Mouse (Mus musculus): ENCODE measurements around the gene Guca2a. TPM values are rescaled to one million over a fixed set of nuclear protein-coding genes. Genes with fewer than 3 reads are reported as not detected.
A peak's percentile ranks its signal among the peaks of the same experiment; 100 is the strongest.
"Not testable (repeated sequence)": the region's sequence is repeated elsewhere in the genome, so short reads cannot be mapped to it uniquely, and the experiment has no call there.

Guca2a gene
- total RNA-seq (2014; fragmentation: Nextera tagmentation) = not detected in 2 replicates
- not detected in 2 replicates for total RNA-seq (2017)

DNA sequence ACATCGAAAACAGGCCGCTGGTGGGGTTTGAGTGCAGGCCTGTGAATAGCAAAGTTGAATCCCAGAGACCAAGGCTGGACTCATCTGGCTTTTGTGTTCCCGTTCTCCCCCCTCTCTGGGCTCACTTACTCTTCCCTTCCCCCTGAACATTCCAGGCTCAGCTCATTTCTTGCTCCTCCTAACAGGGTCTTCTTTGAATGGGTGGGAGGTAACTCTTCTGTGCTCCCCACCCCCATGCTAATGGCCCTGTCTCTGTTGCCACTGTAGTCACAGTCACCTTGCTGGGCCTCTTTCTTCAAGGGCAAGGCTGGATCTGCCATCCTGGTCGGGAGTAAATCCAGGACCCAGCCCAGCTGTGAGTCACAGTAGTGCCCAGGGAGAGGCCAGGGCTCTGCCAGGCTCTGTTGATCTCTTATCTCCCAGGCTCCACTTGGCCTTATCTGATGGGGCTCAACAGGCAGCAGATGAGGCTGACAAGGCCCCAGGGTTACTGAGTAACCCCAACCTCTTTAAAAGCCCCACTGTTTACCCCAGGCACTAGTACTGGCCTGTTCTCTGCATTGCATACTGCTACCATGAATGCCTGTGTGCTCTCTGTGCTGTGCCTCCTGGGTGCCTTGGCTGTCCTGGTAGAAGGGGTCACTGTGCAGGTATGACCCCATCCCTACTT, at the start of gene Guca2a:
Gene Guca2a, plus strand, starts transcription at position 529 of the 670 bp plus-strand sequence.
- no peak for ATAC-seq (replicated peaks; ENCODE audit: low FRiP score, low TSS enrichment, poor library complexity, severe bottlenecking)

DNA sequence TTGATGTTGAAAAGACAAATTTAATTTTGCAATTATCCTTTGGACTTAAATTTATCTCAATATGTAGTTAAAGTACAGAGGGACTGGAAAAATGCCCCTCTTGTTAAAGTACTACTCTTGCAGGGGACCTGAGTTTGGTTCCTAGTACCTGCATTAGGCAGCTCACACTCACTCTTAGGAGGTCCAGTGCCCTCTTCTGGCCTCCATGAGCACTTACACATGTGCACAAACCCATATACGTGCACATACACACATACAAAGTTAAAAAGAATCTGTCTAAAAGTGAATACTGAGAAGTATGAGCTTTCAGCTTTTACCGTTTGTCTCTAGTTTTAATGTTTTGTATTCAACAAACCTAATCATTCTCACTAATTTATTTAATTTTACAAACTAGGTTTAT, 49.5 kb upstream of the Guca2a start:
- no peak for ATAC-seq (replicated peaks; ENCODE audit: low FRiP score, low TSS enrichment, poor library complexity, severe bottlenecking)

DNA sequence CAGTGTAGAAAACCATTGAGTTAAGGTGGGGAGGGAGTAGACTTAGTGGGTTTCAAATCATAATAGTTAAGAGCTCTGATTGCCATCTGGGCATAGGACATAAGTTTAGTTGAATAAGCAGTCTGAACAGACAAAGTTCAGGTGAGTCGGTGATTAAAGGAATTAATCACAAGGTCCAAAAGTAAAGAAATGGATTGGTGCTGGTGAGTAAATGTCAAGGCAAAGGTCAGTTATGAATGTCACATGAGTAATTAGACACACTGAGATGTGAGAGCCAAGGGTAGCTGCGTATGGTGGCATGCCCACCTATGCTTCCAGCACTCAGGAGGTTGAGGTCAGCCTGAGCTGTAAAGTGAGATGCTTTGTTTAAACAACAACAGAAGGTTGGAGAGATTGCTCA, 48.1 kb upstream of the Guca2a start:
- ATAC-seq (replicated peaks; ENCODE audit: low FRiP score, low TSS enrichment, poor library complexity, severe bottlenecking) = no peak

DNA sequence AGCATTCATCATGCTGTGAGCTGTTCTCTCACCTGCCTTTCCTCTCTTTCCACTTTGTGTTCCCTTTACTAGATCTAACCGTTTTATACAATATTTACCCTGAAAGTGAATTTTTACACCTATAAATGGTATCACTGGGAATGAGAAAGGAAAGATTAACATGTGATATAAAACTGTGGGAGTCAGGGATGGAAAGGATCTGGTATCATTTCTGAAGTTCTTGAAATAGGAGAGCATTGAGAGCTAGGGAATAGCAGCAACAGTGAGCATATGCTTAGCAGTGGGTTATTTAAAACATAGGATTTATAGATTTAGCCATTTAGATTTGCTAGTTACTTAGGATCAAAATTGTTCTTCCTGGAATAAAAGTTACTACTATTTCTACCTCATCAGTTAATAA, 47.5 kb upstream of the Guca2a start:
- ATAC-seq (replicated peaks; ENCODE audit: low FRiP score, low TSS enrichment, poor library complexity, severe bottlenecking) = no peak

DNA sequence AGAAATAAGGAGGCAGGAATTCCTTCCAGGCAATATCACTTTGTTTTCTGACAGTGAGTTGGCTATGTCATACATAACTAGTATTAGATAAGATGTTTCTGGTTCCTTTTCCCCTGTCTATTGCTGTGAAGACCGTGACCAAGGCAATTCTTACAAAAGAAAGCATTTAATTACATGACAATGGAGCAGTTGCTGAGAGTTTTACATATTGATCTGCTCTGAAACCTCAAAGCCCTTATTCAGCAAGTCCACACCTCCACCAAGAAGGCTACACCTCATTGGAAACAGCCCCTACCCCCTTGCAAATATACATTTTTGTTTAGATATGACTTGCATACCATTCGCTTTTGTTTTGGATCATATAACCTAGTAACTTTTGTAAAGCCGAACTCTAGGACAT, 45.0 kb upstream of the Guca2a start:
- ATAC-seq (replicated peaks; ENCODE audit: low FRiP score, low TSS enrichment, poor library complexity, severe bottlenecking) = no peak

- no peak for ATAC-seq (replicated peaks; ENCODE audit: low FRiP score, low TSS enrichment, poor library complexity, severe bottlenecking)
Measured at GRCm38 (mm10) chr4:119594331-119594730, 43.2 kb upstream of the Guca2a start.

DNA sequence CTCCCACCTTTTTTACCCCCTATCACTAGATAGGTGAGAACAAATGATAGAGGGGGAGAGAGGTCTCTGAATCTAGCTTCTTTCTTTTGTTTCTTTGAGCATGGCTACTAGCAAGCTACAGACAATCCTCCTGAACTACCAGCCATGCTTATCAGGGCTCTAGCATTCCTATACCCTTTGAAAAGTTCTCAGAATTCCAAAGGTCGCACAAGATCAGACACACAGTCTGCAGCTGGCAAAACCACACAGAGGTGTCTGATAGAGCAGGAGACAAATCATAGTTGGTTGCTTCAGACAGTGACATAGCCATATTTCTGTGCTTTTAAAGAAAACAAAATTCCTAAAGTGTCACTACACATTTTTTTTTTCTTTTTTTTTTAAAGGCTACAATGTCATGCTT, 37.9 kb upstream of the Guca2a start:
- ATAC-seq (replicated peaks; ENCODE audit: low FRiP score, low TSS enrichment, poor library complexity, severe bottlenecking) = no peak

- peak; percentile 57 for ATAC-seq (replicated peaks; ENCODE audit: low FRiP score, low TSS enrichment, poor library complexity, severe bottlenecking)
Measured at GRCm38 (mm10) chr4:119609488-119609887, 28.0 kb upstream of the Guca2a start.

- no peak for ATAC-seq (replicated peaks; ENCODE audit: low FRiP score, low TSS enrichment, poor library complexity, severe bottlenecking)
Measured at GRCm38 (mm10) chr4:119614078-119614477, 23.4 kb upstream of the Guca2a start.

- no peak for ATAC-seq (replicated peaks; ENCODE audit: low FRiP score, low TSS enrichment, poor library complexity, severe bottlenecking)
Measured at GRCm38 (mm10) chr4:119614724-119615123, 22.8 kb upstream of the Guca2a start.

DNA sequence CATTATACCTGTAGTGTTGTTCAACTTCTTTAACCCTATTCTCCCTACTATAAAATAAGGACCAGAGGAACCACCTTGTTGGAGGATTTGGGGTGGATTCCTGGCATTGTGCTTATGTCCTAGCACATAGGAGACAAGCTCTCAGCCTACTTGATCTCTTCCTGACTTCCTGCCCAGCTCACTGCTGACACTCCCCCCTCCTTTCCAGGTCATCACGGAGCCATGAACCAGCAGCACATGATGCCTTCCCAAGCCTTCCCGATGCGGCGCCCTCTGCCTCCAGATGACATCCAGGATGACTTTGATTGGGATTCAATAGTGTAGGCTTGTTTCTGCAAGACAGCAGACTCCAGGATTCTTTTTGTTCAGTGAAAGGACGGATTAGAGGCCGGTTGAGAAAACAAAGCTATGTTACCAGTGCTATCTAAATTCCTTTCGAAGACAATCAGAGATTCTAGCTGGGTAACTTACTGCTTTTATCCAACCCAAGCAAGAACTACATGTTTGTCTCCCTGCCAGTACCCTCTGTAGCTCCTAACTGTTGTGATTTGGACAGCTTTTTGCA, 11.3 kb upstream of the Guca2a start:
- ATAC-seq (replicated peaks; ENCODE audit: low FRiP score, low TSS enrichment, poor library complexity, severe bottlenecking) = no peak

GRCm38 (mm10) chr4:119626876-119627275, 10.6 kb upstream of the Guca2a start:
- no peak for ATAC-seq (replicated peaks; ENCODE audit: low FRiP score, low TSS enrichment, poor library complexity, severe bottlenecking)

DNA sequence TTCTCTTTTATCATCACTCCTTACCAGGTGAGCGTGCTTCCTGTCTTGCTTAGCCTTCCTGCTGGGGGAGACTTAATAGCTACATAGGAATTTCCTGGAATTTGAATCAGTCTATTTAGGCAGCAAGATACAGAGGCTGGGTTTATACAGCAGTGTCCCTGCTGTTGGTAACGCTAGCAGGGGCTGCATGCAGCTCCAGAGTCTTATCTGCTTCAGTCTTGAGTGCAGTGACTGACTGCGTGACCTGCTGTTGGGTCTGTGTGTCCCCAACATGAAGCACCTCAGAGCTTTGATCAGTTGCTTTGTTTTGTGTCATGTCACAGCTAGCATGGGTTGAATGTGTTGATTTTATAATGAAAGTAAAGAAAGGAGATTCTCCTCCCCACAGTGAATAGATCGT, 10.2 kb upstream of the Guca2a start:
- no peak for ATAC-seq (replicated peaks; ENCODE audit: low FRiP score, low TSS enrichment, poor library complexity, severe bottlenecking)

GRCm38 (mm10) chr4:119628363-119628762, 9.1 kb upstream of the Guca2a start:
- ATAC-seq (replicated peaks; ENCODE audit: low FRiP score, low TSS enrichment, poor library complexity, severe bottlenecking) = not testable (repeated sequence)

DNA sequence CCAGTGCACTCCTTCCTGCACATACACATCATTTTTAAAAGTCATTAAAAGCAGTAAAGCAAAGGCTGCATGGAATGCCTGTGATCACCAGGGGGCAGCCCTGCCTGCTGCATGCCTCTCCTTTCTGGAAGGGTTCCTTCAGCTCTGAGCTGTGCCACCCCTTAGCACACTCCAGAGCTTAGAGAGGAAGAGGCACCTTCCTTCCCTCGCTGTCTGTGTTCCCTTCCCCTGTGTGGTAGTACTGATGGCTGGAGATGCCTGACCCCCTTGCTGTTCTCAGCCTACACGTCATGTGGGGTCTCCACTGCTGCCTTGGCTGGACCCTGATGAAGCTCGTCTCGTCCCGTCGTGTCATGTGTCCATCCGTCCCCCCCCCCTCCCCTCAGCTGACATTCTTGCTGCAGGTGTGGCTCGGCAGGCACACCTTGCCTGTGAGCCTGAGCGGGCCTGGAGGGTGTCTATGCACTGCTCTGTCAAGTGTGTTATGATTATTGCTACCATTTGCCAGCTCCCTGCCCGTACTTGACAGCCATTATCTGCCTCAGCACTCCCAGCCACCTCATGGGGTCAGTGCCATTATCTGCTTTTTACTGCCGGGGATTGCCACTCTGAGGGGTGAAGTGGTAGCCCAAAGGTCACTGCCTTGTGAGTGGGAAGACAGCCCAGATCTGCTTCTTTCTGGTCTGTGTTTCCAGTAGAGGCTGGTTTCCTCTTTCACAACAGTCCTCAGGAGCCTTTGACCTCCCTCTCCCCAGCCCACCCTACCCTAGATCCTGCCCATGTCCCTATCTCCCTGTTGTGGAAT, 6.2 kb upstream of the Guca2a start:
- ATAC-seq (replicated peaks; ENCODE audit: low FRiP score, low TSS enrichment, poor library complexity, severe bottlenecking) = 0 out of 2 replicates have a peak, but pooled peaks have one; percentile 46

GRCm38 (mm10) chr4:119632721-119633120, 4.8 kb upstream of the Guca2a start:
- ATAC-seq (replicated peaks; ENCODE audit: low FRiP score, low TSS enrichment, poor library complexity, severe bottlenecking) = 0 out of 2 replicates have a peak, but pooled peaks have one; percentile 25

- ATAC-seq (replicated peaks; ENCODE audit: low FRiP score, low TSS enrichment, poor library complexity, severe bottlenecking) = no peak
Measured at GRCm38 (mm10) chr4:119633342-119633741, 4.2 kb upstream of the Guca2a start.

DNA sequence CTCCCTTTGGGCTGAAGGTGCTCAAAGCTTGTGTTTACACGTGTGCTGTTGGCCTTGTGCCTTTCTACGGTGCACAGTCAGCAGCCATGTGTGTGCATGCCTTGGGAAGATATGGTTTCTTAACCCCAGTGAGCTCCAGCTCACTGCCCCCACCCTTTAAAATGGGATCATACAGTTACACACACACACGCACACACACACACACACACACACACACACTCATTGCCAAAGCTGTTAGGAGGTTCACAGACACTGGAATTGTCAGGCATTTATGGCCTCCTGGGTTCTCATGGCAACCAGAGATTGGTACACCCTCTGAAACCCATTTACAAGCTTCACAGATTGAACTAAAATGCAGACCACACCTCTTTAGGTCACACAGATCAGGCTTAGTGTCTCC, 3.6 kb upstream of the Guca2a start:
- ATAC-seq (replicated peaks; ENCODE audit: low FRiP score, low TSS enrichment, poor library complexity, severe bottlenecking) = no peak

DNA sequence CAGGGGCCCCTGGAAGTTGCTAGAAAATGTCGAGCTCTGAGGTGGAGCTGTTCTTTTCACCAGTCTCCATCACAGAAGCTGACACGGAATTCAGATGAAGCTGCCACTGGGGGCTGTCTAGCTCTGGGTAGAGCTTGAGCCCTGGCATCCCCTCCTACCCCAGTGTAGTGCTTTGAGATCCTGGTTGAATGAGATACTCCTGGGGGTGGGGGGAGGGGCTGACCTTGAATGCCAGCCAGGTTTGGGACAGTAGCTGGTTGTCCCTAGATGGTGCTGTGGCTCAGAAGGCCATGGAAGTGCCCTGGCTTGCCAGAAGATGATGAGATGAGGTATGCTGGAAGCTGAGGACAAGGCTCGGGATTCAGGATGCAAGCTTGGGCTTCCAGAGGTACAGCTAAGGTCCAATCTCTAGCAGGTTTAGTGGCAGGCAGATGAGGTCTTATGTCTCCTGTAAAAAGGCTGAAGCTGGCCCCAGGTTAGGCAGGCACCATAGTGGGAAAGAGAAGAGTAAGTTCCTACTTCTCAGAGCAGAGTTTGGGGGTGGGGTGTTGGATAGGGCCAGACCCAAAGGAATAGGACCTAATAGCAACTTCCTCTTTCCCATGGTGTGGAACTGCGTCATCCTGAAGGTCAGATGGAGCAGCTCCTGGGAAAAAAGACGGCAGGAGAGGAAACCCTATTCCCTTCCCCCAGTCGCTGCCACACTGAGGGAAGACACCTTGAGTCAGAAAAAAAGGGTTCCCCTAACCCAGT, 2.4 kb upstream of the Guca2a start:
- ATAC-seq (replicated peaks; ENCODE audit: low FRiP score, low TSS enrichment, poor library complexity, severe bottlenecking) = no peak

GRCm38 (mm10) chr4:119635686-119636085, 1.8 kb upstream of the Guca2a start:
- ATAC-seq (replicated peaks; ENCODE audit: low FRiP score, low TSS enrichment, poor library complexity, severe bottlenecking) = no peak
